Mouse (Mus musculus) ES-E14 (cell line): ENCODE results near the gene Cpne7. TPM values are rescaled to one million over a fixed set of nuclear protein-coding genes. Genes with fewer than 3 reads are reported as not detected.
A peak's percentile ranks its signal among the peaks of the same experiment; 100 is the strongest.

Experiments
- DNase-seq: peaks from one replicate; pipeline ENCODE4 v3.0.0-alpha.2; 2013; ENCODE audit warnings: low read depth, low spot score
- H3K27ac ChIP-seq: 2 replicates; pipeline ENCODE4 v1.5.1; 2012; ENCODE audit warnings: low read depth, mild to moderate bottlenecking, low read length, moderate library complexity, mixed read lengths; ENCODE audit not compliant: poor library complexity, insufficient read depth, severe bottlenecking
- H3K36me3 ChIP-seq: 2 replicates; pipeline ENCODE4 v1.6.1; 2012; ENCODE audit warnings: mild to moderate bottlenecking, low read length, moderate library complexity, mixed read lengths; ENCODE audit not compliant: control insufficient read depth, poor library complexity, insufficient read depth, severe bottlenecking
- H3K4me1 ChIP-seq, 2 experiments: fragments of 150-350 bp in 1 of 2; sonication (generic) in 1 of 2; 2 replicates each; pipeline ENCODE4 v1.6.1; 2012; ENCODE audit warnings: low read length in 2 of 2, mild to moderate bottlenecking in 1 of 2, mixed read lengths in 1 of 2; ENCODE audit not compliant: control insufficient read depth in 2 of 2, insufficient read depth in 2 of 2, poor library complexity in 1 of 2
- H3K4me3 ChIP-seq, 2 experiments: fragments of 150-350 bp in 1 of 2; sonication (generic) in 1 of 2; 2 replicates each; pipeline ENCODE4 v1.5.1; 2012; ENCODE audit warnings: low read length in 2 of 2, low read depth in 1 of 2, mild to moderate bottlenecking in 1 of 2, mixed read lengths in 1 of 2; ENCODE audit not compliant: insufficient read depth in 1 of 2, poor library complexity in 1 of 2, severe bottlenecking in 1 of 2
- H3K9ac ChIP-seq: 2 replicates; pipeline ENCODE4 v1.6.1; 2012; ENCODE audit warnings: low read depth, mild to moderate bottlenecking, low read length, mixed read lengths; ENCODE audit not compliant: poor library complexity, insufficient read depth, severe bottlenecking
- H3K9me3 ChIP-seq: fragments of 150-350 bp; sonication (generic); 2 replicates; pipeline ENCODE4 v1.6.1; 2012; ENCODE audit warnings: low read depth, mild to moderate bottlenecking, low read length; ENCODE audit not compliant: control insufficient read depth, insufficient read depth
- CHD2 ChIP-seq: IDR thresholded peaks from 2 replicates; pipeline ENCODE4 v1.6.1; 2014; ENCODE audit warnings: mild to moderate bottlenecking, low read depth, low read length, inconsistent platforms
- HCFC1 ChIP-seq: IDR thresholded peaks from 2 replicates; pipeline ENCODE4 v1.6.1; 2012; ENCODE audit warnings: low read length, inconsistent platforms, borderline replicate concordance; ENCODE audit not compliant: insufficient read depth
- MAFK ChIP-seq: IDR thresholded peaks from 2 replicates; pipeline ENCODE4 v1.6.1; 2014; ENCODE audit warnings: mild to moderate bottlenecking, low read depth, low read length, inconsistent platforms; ENCODE audit not compliant: insufficient read depth
- ZC3H11A ChIP-seq: IDR thresholded peaks from 2 replicates; pipeline ENCODE4 v1.6.1; 2012; ENCODE audit warnings: low read depth, mild to moderate bottlenecking, inconsistent platforms, low read length, borderline replicate concordance
- ZNF384 ChIP-seq: IDR thresholded peaks from 2 replicates; pipeline ENCODE4 v1.6.1; 2012; ENCODE audit warnings: low read depth, low read length, inconsistent platforms
- in situ Hi-C, 2 experiments: fragments of 600-800 bp; cut with MboI; formaldehyde crosslinking; loops; one replicate each; pipeline ENCODE4 v1.15.1; 2025; ENCODE audit warnings: low sequenced_read_pairs in 2 of 2, inconsistent platforms in 1 of 2; ENCODE audit not compliant: unreplicated experiment in 2 of 2
- total RNA-seq: library from RNA; depleted of rRNA; stranded (reverse); fragments of 300-350 nt; gene quantifications from 2 replicates; pipeline ENCODE4 v1.2.3, GENCODE M21; 2012

Cpne7 gene
- total RNA-seq, 1 experiment = 1.8 TPM

- H3K4me3 ChIP-seq = no peak overlapping the region
- no peak overlapping the region for H3K27ac ChIP-seq
Measured at GRCm38 (mm10) chr8:123136287-123136686, 19.1 kb downstream of the Cpne7 start.

GRCm38 (mm10) chr8:123137645-123138077 is 20.5 kb downstream of the Cpne7 start:
- Histone ChIP-seq H3K4me1 (no peaks in the 10 kb centered on the region), H3K27ac (no peak overlapping the region), H3K9ac (no peak overlapping the region), H3K36me3 (no peaks in the 10 kb centered on the region), H3K9me3 (peaks cover 2% of the 10 kb centered on the region; the same call in 1 of the 2 replicates), H3K4me3 (no peak overlapping the region)
- in situ Hi-C loops = no loop called here
- TF ChIP-seq MAFK = no peak
- no peak for TF ChIP-seq HCFC1
- no peak for TF ChIP-seq ZC3H11A
- no peak for TF ChIP-seq CHD2
- no peak for TF ChIP-seq ZNF384
- no peak for DNase-seq

More at GRCm38 (mm10) chr8:123136287-123136686, 19.1 kb downstream of the Cpne7 start:
- H3K4me1 ChIP-seq = no peaks in the 10 kb centered on the region
- in situ Hi-C loops = no loop called here
- DNase-seq = no peak
- no peaks in the 10 kb centered on the region for H3K36me3 ChIP-seq
- peaks cover 2% of the 10 kb centered on the region; the same call in 1 of the 2 replicates for H3K9me3 ChIP-seq
- no peak overlapping the region for H3K9ac ChIP-seq
- TF ChIP-seq MAFK = no peak

GRCm38 (mm10) chr8:123138741-123139140 is 21.6 kb downstream of the Cpne7 start:
- TF ChIP-seq MAFK (no peak), CHD2 (no peak), ZC3H11A (no peak), ZNF384 (no peak), HCFC1 (no peak)
- H3K27ac ChIP-seq = no peak overlapping the region
- in situ Hi-C loops = no loop called here

GRCm38 (mm10) chr8:123141741-123142462 is 24.7 kb downstream of the Cpne7 start:
- no peaks in the 10 kb centered on the region for H3K36me3 ChIP-seq
- no peak for TF ChIP-seq HCFC1
- H3K4me1 ChIP-seq = no peaks in the 10 kb centered on the region
- H3K27ac ChIP-seq = no peak overlapping the region
- DNase-seq = no peak
- no peak overlapping the region for H3K4me3 ChIP-seq
- no peak overlapping the region for H3K9ac ChIP-seq
- in situ Hi-C loops = no loop called here
- H3K9me3 ChIP-seq = peaks cover 2% of the 10 kb centered on the region; the same call in 1 of the 2 replicates

More at GRCm38 (mm10) chr8:123138741-123139140, 21.6 kb downstream of the Cpne7 start:
- Histone ChIP-seq H3K9me3 (peaks cover 2% of the 10 kb centered on the region; the same call in 1 of the 2 replicates), H3K36me3 (no peaks in the 10 kb centered on the region), H3K4me3 (no peak overlapping the region), H3K9ac (no peak overlapping the region), H3K4me1 (no peaks in the 10 kb centered on the region)
- no peak for DNase-seq

DNA sequence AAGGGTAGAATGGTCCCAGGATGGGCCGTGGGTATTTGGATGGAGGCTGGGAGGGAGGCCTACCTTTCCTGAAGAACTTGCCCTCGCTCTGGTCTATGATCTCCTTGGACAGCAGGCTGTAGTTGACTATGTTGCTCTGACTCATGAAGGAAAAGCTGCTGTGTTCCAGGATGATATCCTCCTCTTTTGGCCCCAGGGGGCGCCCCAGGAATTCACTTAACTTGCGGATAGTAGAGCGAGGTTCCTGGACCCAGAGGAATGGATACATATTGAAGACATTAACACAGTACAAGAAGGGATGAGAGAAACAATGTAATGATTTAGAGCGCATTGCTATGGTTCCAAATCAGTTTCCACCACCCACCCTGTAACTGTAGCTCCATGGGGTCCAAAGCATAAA is 28.1 kb downstream of the Cpne7 start:
- DNase-seq = no peak
- Histone ChIP-seq H3K9me3 (peaks cover 2% of the 10 kb centered on the region; the same call in 1 of the 2 replicates), H3K27ac (no peak overlapping the region), H3K4me1 (peaks cover 0 to 7% of the 10 kb centered on the region in 2 experiments; a peak in 1 of 4 replicates), H3K9ac (no peak overlapping the region), H3K4me3 (no peak overlapping the region), H3K36me3 (no peaks in the 10 kb centered on the region)
- no peak for TF ChIP-seq CHD2
- TF ChIP-seq MAFK = no peak
- 0 out of 2 replicates have a peak, but pooled peaks have one; percentile 4 for TF ChIP-seq ZC3H11A
- in situ Hi-C loops = no loop called here
